In the genomic region with DNA sequence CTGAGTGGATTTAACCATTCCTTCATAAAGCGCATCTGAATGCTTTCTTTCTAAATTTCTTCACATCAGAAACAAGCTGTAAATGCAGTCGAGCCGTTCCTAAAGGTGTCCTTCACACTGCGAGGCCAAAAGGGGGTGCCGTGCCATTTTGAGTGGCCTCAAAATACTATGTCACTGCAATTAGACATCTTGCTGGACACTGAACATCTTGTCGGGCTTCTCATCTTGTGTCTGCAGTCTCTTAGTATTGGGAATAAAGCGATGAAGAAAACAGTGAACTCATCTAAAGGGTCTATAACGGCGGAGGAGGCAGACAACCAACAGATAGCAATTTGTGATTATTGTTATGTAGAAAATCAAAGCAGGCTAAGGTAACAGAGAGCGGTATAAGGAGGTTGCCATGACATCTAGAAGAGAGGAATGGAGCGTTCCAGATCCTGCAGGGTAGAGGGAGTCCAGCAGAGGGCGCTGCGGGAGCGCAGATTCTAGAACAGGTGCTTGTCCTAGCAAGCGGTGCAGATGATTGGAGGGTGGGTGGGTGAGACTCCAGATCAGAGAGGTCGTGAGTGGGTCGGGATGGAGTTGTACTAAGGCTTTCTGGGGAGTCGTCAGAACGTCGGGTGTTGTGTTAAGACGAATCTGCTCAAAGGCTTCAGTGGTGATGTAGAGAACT, we compare ENCODE assay signal across 9 mouse cellular contexts. TPM values are rescaled to one million over a fixed set of nuclear protein-coding genes. Genes with fewer than 3 reads are reported as not detected.
DNase-seq lines count a peak whose midpoint lies in the region; ATAC-seq and TF ChIP-seq lines count a peak whose summit lies in the region.
"Had no signal": no experiment of that assay in that cellular context is flagged by ENCODE, and none has a peak within 500 bp of the region (broad histone marks: within the 10 kb centered on the region; RNA-seq: fewer than 3 reads in every experiment).

No protein-coding gene starts in this region.

- TF ChIP-seq CTCF in cerebellum, adult 2 months (IDR thresholded peaks at IDR 0.05; ENCODE audit: borderline replicate concordance, insufficient read depth, low read depth, low read length): peak; percentile 90

- peak; percentile 67 for DNase-seq in Muller cell, postnatal 12 days (ENCODE audit: inconsistent ontology term)
- DNase-seq in cerebellum, adult 2 months: peak; percentile 75 to 84
- DNase-seq in frontal cortex, postnatal 10 days (ENCODE audit: low spot score in 2 of 2): peak; percentile 65 to 85
- DNase-seq in left cerebral cortex, adult 8-10 months (ENCODE audit: low spot score in 2 of 2): peak; percentile 64 to 91
- peak; percentile 85 for DNase-seq in right cerebral cortex, postnatal 25 days

- H3K4me1 ChIP-seq in cerebellum, adult 2 months (ENCODE audit: control insufficient read depth, insufficient read depth, low read length): no peaks in the 10 kb centered on the region

- TF ChIP-seq POLR2A in cerebellum, adult 2 months (IDR thresholded peaks at IDR 0.05; ENCODE audit: borderline replicate concordance, insufficient read depth, low read length): no peak

- no peaks in the 10 kb centered on the region for H3K27me3 ChIP-seq in cerebellum, adult 2 months (ENCODE audit: control insufficient read depth, insufficient read depth, low read length)

- 13% methylated on average over 21 of the region's 21 CpGs for WGBS in cerebellum, adult 2 months

- H3K4me3 ChIP-seq in cerebellum, adult 2 months (replicated peaks; ENCODE audit: insufficient read depth, low read depth, low read length): peak overlapping the region; percentile 45

- peak; percentile 83 for ATAC-seq in inflammation-experienced regulatory T-cells, adult 6 months
- ATAC-seq in megakaryocyte-erythroid progenitor cell, adult 5-6 weeks (replicated peaks; ENCODE audit: low FRiP score, low TSS enrichment, poor library complexity, severe bottlenecking): peak; percentile 86
- no peak for ATAC-seq in erythroid progenitor cell, adult 5-6 weeks (replicated peaks; ENCODE audit: low FRiP score, poor library complexity, severe bottlenecking)

- no peak overlapping the region for H3K27ac ChIP-seq in cerebellum, adult 2 months (ENCODE audit: insufficient read depth, low read length)

RNA-seq across cellular contexts. Expression of a gene that starts 15.6 kb away (rescaled TPM):
- 0.16 TPM in 1 of 2 replicates, not detected in the other for polyA plus RNA-seq in cerebellum, adult 2 months (2012; rRNA removed)
- under 1 TPM in 1 of 3 experiments, not detected in 2; 0.24 TPM for polyA plus RNA-seq in inflammation-experienced regulatory T-cells, adult 6 months (2017; shearing (Covaris generic))
- under 1 TPM in 3 of 4 experiments, not detected in 1; 0.55 to 0.79 (median 0.74) TPM for total RNA-seq in left cerebral cortex, adult 8-10 months (2022)
- total RNA-seq in megakaryocyte-erythroid progenitor cell, adult 5-6 weeks (2014; fragmentation: Nextera tagmentation): not detected in 2 replicates
- total RNA-seq in megakaryocyte-erythroid progenitor cell, adult 5-6 weeks (2017): not detected in 2 replicates
- total RNA-seq in erythroid progenitor cell, adult 5-6 weeks (2015; ENCODE audit: low replicate concordance): not detected in 2 replicates
- total RNA-seq in erythroid progenitor cell, adult 5-6 weeks (2017; ENCODE audit: low replicate concordance): not detected in 2 replicates
- polyA plus RNA-seq: liver, embryonic 16.5 days had no signal

RNA-seq across cellular contexts. Expression of a gene that starts 55.4 kb away (rescaled TPM):
- 2.9 and 4.2 TPM in 2 replicates for polyA plus RNA-seq in cerebellum, adult 2 months (2012; rRNA removed)
- 1 to 10 TPM; 1.1 to 2.5 (median 2.1) TPM for polyA plus RNA-seq in inflammation-experienced regulatory T-cells, adult 6 months (2017; shearing (Covaris generic))
- total RNA-seq in left cerebral cortex, adult 8-10 months (2022): 10 to 100 TPM in 2 of 4 experiments, 1 to 10 TPM in 2; 5.9 to 14.1 (median 9.1) TPM
- total RNA-seq in megakaryocyte-erythroid progenitor cell, adult 5-6 weeks (2014; fragmentation: Nextera tagmentation): 1.2 TPM in 1 of 2 replicates, not detected in the other
- not detected in 2 replicates for total RNA-seq in megakaryocyte-erythroid progenitor cell, adult 5-6 weeks (2017)
- 1.4 TPM in 1 of 2 replicates, not detected in the other for total RNA-seq in erythroid progenitor cell, adult 5-6 weeks (2015; ENCODE audit: low replicate concordance)
- total RNA-seq in erythroid progenitor cell, adult 5-6 weeks (2017; ENCODE audit: low replicate concordance): not detected in 2 replicates
